Mouse (Mus musculus) mature B cell (primary cell): Measurements from ENCODE around the gene Cd79a.

Experiments
- in situ Hi-C: fragments of 300-500 bp; cut with MboI; formaldehyde crosslinking; loops from 2 replicates; pipeline ENCODE4 v1.14.3; 2019

Cd79a gene

GRCm38 (mm10) chr7:24912480-24912879 is 15.3 kb downstream of the Cd79a start:
- in situ Hi-C loops, result no loop called here

DNA sequence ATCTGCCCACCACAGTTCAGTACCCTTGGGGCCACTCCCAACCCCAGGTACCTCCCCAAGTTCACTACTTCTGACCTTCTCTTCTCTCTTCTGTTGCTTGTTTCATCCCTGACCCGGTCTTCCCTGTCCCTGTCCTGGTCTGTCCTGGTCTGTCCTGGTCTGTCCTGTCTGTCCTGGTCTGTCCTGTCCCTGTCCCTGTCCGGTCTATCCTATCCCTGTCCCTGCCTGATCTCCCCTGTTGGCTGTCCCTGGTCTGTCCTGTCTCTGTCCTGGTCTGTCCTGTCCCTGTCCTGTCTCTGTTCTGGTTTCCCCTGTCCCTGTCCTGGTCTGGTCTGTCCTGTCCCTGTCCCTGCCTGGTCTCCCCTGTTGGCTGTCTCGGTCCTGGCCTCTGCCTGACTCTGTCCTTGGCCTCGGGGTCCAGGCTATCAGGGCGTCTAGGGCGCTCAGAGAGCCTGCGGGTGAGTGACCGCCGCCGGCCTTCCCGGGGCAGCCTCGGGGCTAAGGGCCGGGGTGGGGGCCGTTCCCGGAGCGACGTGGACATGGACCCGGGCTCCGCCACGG is 21.7 kb downstream of the Cd79a start:
- in situ Hi-C loops, result no loop called here

DNA sequence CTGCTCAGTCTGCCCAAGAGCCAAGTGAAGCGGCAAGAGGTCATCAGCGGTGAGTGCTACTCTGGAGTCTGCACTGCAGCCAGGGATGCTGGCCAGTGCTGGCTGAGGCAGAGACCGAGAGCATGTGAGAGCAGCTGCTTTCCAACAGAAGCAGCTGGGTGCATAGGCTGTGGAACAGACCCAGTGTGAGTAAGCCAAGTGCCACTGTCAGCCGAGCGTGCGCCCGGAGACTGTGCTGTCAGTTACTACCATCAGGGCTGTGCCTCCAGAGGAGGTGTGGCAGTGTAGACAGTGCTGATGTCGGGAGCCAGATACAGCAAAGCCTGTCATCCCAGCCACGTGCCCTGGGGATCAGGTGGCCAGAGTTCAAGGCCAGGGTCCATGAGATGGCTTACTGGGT is 22.5 kb downstream of the Cd79a start:
- in situ Hi-C loops, result no loop called here

DNA sequence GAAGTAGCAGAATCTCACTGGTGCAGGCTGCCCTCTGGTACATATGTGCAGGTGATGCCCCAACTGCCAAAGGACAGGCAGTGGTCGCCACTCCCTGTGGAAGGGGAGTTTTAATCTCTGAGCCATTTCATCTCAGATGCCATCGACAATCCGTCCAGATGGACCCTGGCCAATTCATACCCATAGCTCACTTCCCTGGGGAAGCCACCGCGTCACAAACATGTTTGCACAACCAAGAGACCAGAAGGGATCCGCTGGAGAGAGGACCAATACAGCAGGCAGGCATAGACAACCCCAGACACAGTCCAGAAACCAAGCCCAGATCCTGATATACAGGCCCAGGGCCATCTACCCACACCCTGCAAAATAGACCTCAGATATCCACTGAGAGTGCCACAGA is 33.3 kb downstream of the Cd79a start:
- in situ Hi-C loops, result no loop called here

DNA sequence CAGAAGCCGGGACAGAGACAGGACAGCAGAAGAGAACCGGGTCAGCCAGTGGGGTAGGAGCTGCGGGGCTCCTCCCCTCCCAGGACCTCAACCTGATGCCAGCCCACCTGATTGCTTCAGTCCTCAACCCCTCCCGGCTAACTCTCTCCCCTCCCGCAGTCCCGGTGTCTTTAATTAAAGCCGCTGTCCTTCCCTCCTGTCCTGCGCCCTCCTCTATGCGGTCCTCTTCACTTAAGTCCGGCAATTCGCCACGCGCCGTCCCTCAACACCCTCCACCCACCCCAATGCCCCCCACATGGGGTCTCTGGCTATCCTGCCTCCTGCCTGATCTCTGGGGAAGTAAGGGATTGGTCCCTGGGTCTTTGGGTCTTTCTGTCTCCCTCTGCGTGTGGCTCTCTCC is 34.5 kb downstream of the Cd79a start:
- in situ Hi-C loops, result no loop called here

DNA sequence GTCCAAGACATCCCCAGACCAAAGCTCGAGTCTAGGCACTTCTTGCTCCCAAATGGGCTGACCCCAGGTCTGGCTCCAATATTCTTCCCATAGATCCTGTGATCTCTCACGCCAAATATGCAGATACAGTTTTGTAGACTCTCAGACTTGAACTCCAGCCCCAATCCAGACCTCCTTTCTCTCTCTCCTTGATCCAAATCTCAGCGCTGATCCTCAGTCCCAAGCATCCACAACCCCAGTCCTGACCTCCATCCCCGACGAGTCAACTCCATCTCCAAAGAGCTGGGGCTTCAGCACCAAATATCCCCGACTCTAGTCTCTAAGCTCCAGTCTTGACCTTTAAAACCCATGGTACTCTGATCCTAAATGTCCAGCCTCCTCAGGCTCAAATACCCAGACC is 46.5 kb downstream of the Cd79a start:
- in situ Hi-C loops, result loop anchor here (10.0 kb wide), 1 partner anchor 129 kb away; no protein-coding TSS in a partner anchor

- in situ Hi-C loops, result loop anchor here (10.0 kb wide), 1 partner anchor 130 kb away; no protein-coding TSS in a partner anchor
Observed at GRCm38 (mm10) chr7:24944257-24944950, 47.2 kb downstream of the Cd79a start, which contains the start of gene Gm4881. TSS of gene Gm4881 (minus strand) at chr7:24944494.

GRCm38 (mm10) chr7:24947316-24948048 is 50.3 kb downstream of the Cd79a start:
- in situ Hi-C loops, result loop anchor here (10.0 kb wide), 1 partner anchor 133 kb away; no protein-coding TSS in a partner anchor

- in situ Hi-C loops, result loop anchor here (10.0 kb wide), 1 partner anchor 134 kb away; no protein-coding TSS in a partner anchor
Observed at GRCm38 (mm10) chr7:24948774-24949173, 51.6 kb downstream of the Cd79a start.

DNA sequence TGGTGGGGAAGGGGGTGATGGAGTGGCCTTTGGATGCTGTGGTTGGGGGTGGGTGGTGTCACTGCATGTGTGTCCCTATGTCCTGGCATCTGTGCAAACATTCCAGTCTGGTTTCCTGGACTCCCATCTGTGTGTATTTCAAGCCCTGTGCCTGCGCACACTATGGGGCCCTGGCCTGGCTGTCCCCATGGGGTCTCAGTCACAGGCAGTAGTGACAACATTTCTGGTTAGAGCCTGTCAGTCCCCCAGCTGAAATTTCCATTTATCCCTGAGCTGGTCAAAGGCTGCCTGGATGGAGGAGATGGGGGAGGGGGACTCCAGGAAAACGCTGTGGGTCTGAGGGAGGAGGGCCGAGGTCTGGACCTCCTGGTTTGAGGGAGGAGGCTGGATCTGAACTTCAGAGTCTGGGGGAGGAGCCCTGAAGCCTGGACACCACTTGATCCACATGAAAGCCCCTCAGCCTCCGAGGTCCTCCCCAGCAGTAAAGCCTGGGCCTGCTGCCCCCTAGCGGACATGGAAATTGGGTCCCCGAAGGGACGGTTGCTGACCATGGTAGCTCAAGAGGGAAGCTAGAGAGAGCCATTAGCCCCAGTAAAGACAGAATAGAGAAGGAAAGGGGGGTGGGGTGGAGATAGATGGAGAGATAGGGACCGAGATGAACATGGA is 52.9 kb downstream of the Cd79a start:
- in situ Hi-C loops, result loop anchor here (10.0 kb wide), 1 partner anchor 135 kb away; no protein-coding TSS in a partner anchor
